Mouse (Mus musculus): ENCODE measurements around the gene Tead1.

DNA sequence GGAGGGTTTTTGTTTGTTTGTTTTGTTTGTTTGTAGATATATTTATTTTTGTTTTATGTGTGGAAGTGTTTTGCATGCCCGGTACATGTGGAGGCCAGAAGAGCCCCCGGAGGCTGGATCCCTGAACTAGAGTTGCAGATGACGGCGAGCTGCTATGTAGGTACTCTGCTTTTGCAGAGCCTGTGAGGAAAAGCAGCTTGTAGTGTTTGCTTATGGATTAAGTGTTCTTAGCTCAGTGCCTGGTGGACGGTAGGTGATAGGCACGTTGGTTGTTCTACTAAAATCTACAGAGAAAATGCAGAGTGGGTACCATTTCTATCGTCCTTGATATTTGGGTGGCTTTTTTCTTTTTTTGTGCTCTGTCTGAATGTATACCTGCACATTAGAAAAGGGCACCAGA is 192.6 kb downstream of the Tead1 start:
- TF ChIP-seq EP300 (optimal IDR thresholded peaks at IDR 0.05) = no peak
- TF ChIP-seq CTCF (IDR thresholded peaks at IDR 0.05; ENCODE audit: low read depth) = peak; percentile 18
